Mouse (Mus musculus) heart, postnatal 10 days (tissue): ENCODE results near the gene Mdh1b. TPM values are rescaled to one million over a fixed set of nuclear protein-coding genes. Genes with fewer than 3 reads are reported as not detected.

Experiments
- DNase-seq, 2 experiments: peaks; one replicate each; pipeline ENCODE4 v3.0.0; 2021
- intact Hi-C: fragments of 180-260 bp; cut with DNase I; formaldehyde crosslinking; loops from one replicate; pipeline ENCODE4 v1.15.1; 2025
- total RNA-seq, 2 experiments: library from RNA; stranded (reverse); gene quantifications; 2 replicates each; pipeline ENCODE4 v1.2.3; 2021

Mdh1b gene
- total RNA-seq, 2 experiments from 2014 or later = not detected

DNA sequence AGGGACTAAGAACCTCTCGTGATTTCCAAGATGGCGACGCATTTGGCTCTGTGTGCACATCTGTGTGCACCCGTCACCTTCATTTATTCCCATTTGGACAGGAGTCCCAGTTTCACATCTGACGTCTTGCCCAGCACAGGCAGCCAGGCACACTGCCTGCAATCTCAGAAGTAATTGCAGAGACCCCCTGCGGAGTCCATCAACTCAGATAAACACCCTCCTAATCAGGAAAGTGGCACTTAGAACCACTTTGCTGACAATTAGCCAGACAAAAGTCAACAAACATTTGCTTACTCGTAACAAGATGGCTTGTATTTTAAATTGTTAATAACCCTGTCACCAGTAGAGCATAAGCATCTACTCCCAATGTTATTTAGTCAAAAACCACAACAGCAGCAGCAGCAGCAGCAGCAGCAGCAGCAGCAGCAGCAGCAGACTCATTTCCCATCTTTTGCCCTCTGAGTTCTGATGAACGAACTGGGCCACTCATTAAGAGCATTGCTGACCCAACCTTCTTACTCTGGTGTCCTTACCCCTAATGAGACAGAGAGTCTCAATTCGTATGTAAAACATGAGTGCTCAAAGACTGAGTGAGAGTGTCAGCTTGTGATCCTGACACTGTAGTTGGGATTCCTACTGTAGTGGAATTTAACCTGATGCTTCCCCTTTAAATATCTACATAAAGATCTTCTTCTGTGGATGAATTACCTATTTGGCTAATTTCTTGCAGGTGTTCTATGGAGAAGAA is 62.7 kb downstream of the Mdh1b start:
- intact Hi-C loops = loop anchor here (5.0 to 10.0 kb wide), 4 partner anchors 95 to 1247 kb away; partner anchors contain the start of gene Klf7
- DNase-seq = no peak

DNA sequence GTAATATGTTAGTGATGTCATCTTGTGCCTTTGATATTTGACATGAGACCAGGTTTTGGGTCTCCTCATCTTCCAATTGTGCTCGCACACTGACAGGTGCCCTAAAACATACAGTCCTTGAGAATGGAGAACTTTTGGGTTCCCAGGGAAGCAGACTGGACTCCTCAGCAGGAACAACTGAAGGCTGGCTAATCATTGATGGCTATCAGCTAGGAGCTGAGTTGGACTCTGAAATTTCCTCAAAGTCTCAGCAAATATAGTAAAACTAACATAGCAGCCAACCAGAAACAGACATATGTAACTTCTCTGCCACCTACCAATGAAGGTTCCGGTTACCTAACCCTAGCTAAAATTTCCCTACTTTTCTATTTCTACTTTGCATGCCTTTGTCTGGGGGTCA is 64.0 kb downstream of the Mdh1b start:
- DNase-seq = no peak
- intact Hi-C loops = loop anchor here (5.0 to 10.0 kb wide), 4 partner anchors 96 to 1249 kb away; partner anchors contain the start of gene Klf7

DNA sequence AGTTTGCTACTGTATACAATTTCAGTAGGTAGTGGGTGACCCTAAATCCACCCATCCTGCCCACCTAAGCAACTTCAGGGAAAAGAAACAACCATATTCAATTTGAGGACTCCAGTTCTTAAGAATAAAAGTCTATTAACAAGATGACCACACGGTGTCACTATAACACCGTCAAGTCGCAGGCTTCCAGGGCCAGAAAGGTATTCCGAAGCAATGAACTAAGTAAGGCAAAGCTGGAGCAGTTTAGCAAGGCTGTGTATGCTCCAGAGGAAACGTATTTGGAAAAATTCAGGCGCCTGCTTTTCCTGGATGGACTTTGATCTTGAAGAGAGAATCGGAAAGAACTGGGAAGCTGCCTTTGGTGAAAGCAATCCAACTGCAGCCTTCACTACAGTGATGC is 70.5 kb downstream of the Mdh1b start:
- intact Hi-C loops = loop anchor here (2.0 to 5.0 kb wide), 4 partner anchors 789 to 1351 kb away; partner anchors contain the start of gene Mettl21a
- DNase-seq = peak; percentile 41 to 68

DNA sequence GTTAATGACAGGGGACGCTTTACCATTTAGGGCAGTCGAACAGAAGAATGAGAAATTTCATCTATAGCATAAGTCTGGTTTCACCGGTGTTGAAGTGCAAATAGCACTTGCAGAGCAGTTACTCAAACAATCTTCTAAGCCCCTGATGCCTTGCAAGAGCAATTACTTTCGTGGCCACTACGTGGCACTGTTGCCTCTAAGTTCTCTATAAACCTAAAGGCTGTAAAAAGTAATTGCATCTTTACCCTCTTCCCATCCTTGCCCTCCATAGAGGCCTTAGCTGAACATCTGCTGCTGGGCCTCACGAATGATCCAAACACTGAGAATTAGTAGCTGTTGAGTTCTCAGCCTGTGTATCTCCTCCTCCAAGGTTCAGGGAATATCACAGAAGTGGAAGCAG is 72.1 kb downstream of the Mdh1b start:
- intact Hi-C loops = loop anchor here (2.0 to 5.0 kb wide), 4 partner anchors 791 to 1353 kb away; partner anchors contain the start of gene Mettl21a
- DNase-seq = peak; percentile 61 to 77

Other genes starting within 250 kb of the Mdh1b start
- not detected for gene Gm39653, start 114.3 kb downstream of the Mdh1b start, total RNA-seq
- gene Dytn, start 43.4 kb downstream of the Mdh1b start, total RNA-seq = not detected
- gene Fastkd2, start 296 bp upstream of the Mdh1b start, total RNA-seq = 10 to 100 TPM; 25.0 to 25.4 TPM
- not detected for gene 4933402D24Rik, start 38.9 kb upstream of the Mdh1b start, total RNA-seq